Mouse (Mus musculus) thymus, adult 2 months (tissue): ENCODE measurements at regions not wholly inside any gene's neighbourhood (a gene's known extent, or its start where the extent isn't known, plus 50 kb on each side); places are given as distances from the start of the nearest gene placed in this dataset.

ENCODE experiments used
- DNase-seq: peaks from one replicate; pipeline ENCODE4 v3.0.0; 2021
- H3K27ac ChIP-seq: fragments of 200-500 bp; 2 replicates; pipeline ENCODE4 v1.5.1; 2012; ENCODE audit warnings: low read length, control low read depth; ENCODE audit not compliant: control insufficient read depth, insufficient read depth
- H3K27me3 ChIP-seq: fragments of 200-500 bp; 2 replicates; pipeline ENCODE4 v1.6.1; 2012; ENCODE audit warnings: mild to moderate bottlenecking, low read length, moderate library complexity, mixed read lengths; ENCODE audit not compliant: control insufficient read depth, insufficient read depth
- H3K36me3 ChIP-seq: fragments of 200-500 bp; 2 replicates; pipeline ENCODE4 v1.6.1; 2012; ENCODE audit warnings: mild to moderate bottlenecking, low read length, moderate library complexity; ENCODE audit not compliant: control insufficient read depth, insufficient read depth
- H3K4me1 ChIP-seq: fragments of 200-500 bp; replicated peaks from 2 replicates; pipeline ENCODE4 v1.6.1; 2012; ENCODE audit warnings: low read length; ENCODE audit not compliant: control insufficient read depth, insufficient read depth
- H3K4me3 ChIP-seq: fragments of 200-500 bp; 2 replicates; pipeline ENCODE4 v1.5.1; 2012; ENCODE audit warnings: mild to moderate bottlenecking, low read length, control low read depth, moderate library complexity; ENCODE audit not compliant: control insufficient read depth, insufficient read depth
- CTCF ChIP-seq: fragments of 200-500 bp; IDR thresholded peaks from 2 replicates; pipeline ENCODE4 v1.5.1; 2012; ENCODE audit warnings: mild to moderate bottlenecking, control low read depth, low read length, moderate library complexity, borderline replicate concordance; ENCODE audit not compliant: control insufficient read depth, poor library complexity, insufficient read depth; ENCODE audit errors: extremely low read depth
- POLR2A ChIP-seq: fragments of 200-500 bp; IDR thresholded peaks from 2 replicates; pipeline ENCODE4 v1.6.1; 2012; ENCODE audit warnings: mild to moderate bottlenecking, low read length, control low read depth, moderate library complexity; ENCODE audit not compliant: control insufficient read depth, poor library complexity, insufficient read depth; ENCODE audit errors: extremely low read depth
- WGBS: fragments of 180-500 bp; shearing (Covaris S2); methylation state at CpG from one replicate; pipeline ENCODE4 v1.1.7; 2018; 5-methylcytosine and 5-hydroxymethylcytosine counted together

DNA sequence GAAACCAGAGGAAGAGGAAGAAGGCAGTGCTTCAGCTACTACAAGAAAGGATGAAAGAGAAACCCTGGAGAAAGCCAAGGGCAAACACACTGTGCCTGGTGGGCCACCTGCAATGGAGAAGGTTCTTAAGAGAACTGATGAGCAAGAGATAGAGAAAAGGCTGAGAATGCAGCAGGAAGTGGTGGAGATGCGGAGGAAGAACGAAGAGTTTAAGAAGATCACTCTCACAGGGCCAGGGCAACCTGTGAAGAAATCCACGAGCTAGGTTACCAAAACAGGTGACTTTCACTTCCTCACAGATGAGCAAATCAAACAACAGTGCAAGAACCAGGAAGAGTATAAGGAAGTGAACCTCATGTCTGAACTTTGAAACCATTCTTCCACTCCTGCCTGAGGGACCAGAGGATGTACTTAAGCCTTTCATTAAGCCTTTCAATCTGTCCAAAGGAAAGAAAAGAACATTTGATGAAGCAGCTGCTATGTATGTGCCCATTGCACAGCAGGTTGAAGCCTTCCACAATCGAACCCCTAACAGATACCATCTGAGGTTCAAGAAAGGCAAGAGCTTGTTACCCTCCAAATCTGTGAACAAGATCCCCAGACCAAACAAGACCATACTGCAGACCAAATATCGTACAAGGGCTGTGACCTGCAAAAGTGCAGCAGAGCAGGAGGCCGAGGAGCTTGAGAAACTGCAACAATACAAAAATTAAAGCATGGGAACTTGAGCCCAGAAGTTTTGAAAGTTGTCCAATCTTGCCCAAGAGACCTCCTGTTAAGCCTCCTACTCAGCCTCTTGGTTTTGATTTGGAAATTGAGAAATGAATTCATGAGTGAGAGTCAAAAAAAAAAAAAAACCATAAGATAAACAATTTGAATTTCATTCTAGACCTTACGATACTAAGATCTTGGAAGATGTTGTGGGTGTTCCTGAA is 91.6 kb upstream of the Zfp462 start:
- H3K27me3 ChIP-seq = no peaks in the 10 kb centered on the region
- TF ChIP-seq POLR2A (no peak), CTCF (no peak)
- no peaks in the 10 kb centered on the region for H3K36me3 ChIP-seq
- 45% methylated on average over 7 of the region's 7 CpGs for WGBS
- peak; percentile 33 for DNase-seq
- H3K27ac ChIP-seq = no peak overlapping the region; the same call in 1 of the 2 replicates
- no peak overlapping the region for H3K4me3 ChIP-seq
- H3K4me1 ChIP-seq = peaks cover 3% of the 10 kb centered on the region

- 32% methylated on average over 3 of the region's 3 CpGs for WGBS
- no peak overlapping the region for H3K27ac ChIP-seq
- no peak for TF ChIP-seq POLR2A
- H3K4me1 ChIP-seq = no peaks in the 10 kb centered on the region
- H3K27me3 ChIP-seq = no peaks in the 10 kb centered on the region
- DNase-seq = no peak
- no peaks in the 10 kb centered on the region for H3K36me3 ChIP-seq
- H3K4me3 ChIP-seq = no peak overlapping the region
Observed at GRCm38 (mm10) chr4:54858604-54859003, 86.2 kb upstream of the Zfp462 start.

GRCm38 (mm10) chr4:54866062-54866461 is 78.8 kb upstream of the Zfp462 start:
- 82% methylated on average over 2 of the region's 2 CpGs for WGBS
- no peaks in the 10 kb centered on the region for H3K4me1 ChIP-seq
- H3K36me3 ChIP-seq = no peaks in the 10 kb centered on the region
- H3K27me3 ChIP-seq = no peaks in the 10 kb centered on the region
- TF ChIP-seq POLR2A (no peak), CTCF (no peak)
- no peak overlapping the region for H3K4me3 ChIP-seq
- DNase-seq = no peak
- H3K27ac ChIP-seq = no peak overlapping the region

- WGBS = 95% methylated on average over 13 of the region's 13 CpGs
- Histone ChIP-seq H3K27ac (no peak overlapping the region), H3K4me1 (no peaks in the 10 kb centered on the region), H3K4me3 (no peak overlapping the region), H3K36me3 (no peaks in the 10 kb centered on the region), H3K27me3 (no peaks in the 10 kb centered on the region)
- no peak for TF ChIP-seq POLR2A
- TF ChIP-seq CTCF = no peak
- DNase-seq = no peak
Observed at GRCm38 (mm10) chr4:54874136-54874827, 70.6 kb upstream of the Zfp462 start.

- Histone ChIP-seq H3K27me3 (no peaks in the 10 kb centered on the region), H3K36me3 (no peaks in the 10 kb centered on the region), H3K27ac (no peak overlapping the region), H3K4me1 (no peaks in the 10 kb centered on the region), H3K4me3 (no peak overlapping the region)
- TF ChIP-seq CTCF = no peak
- WGBS = 97% methylated on average over 8 of the region's 8 CpGs
- DNase-seq = no peak
Observed at GRCm38 (mm10) chr4:54875506-54875905, 69.3 kb upstream of the Zfp462 start.

DNA sequence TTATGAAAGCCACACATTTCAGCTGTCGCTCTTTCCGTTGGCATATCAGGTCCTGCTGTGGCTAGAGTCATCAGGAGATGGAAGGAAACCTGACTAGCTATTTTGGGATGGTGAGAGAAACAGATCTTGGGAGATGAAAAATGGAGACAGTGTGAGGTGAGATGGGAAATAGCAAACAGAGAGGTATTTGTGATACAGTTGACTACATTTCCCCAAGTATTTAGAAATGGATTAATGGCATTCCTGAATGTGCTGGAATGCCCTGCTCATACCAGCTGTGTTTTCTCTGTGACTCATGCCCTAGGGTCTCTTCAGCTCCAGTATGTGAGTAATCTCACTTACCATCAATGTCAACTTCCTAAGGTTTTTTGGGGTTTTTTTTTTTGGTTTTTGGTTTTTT is 67.5 kb upstream of the Zfp462 start:
- Histone ChIP-seq H3K4me1 (no peaks in the 10 kb centered on the region), H3K27ac (no peak overlapping the region), H3K36me3 (no peaks in the 10 kb centered on the region), H3K27me3 (no peaks in the 10 kb centered on the region), H3K4me3 (no peak overlapping the region)
- WGBS = 93% methylated on average over 2 of the region's 2 CpGs
- TF ChIP-seq POLR2A (no peak), CTCF (no peak)
- DNase-seq = no peak
